Mouse (Mus musculus) liver, adult 2 months (tissue): ENCODE measurements around the gene Ncstn.

Experiments used
- CTCF ChIP-seq: fragments of 200-500 bp; IDR thresholded peaks from 2 replicates; pipeline ENCODE4 v1.5.1; 2011; ENCODE audit warnings: low read depth, low read length, control low read depth
- POLR2A ChIP-seq: fragments of 200-500 bp; IDR thresholded peaks from 2 replicates; pipeline ENCODE4 v1.6.1; 2011; ENCODE audit warnings: low read length, control low read depth; ENCODE audit not compliant: insufficient read depth; ENCODE audit errors: extremely low read depth

DNA sequence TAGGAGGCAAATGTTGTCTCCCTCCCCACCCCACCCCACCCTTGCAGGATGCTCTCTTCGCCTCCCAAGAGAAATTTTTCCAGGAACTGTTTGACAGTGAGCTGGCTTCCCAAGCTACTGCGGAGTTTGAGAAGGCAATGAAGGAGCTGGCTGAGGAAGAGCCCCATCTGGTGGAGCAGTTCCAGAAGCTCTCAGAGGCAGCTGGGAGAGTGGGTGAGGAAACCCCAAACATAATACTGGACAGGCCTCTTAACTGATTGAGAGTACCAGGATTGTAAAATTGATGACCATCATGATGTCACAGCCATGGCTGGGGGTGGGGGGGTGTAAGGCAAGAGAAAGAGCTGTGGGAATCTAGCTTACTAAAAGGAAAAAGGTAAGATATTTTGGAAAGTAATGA lies 46.5 kb upstream of the Ncstn start:
- TF ChIP-seq CTCF (0 out of 2 replicates have a peak, but pooled peaks have one; percentile 14), POLR2A (no peak)
